Mouse (Mus musculus): ENCODE measurements around the gene Olfr469. TPM values are rescaled to one million over a fixed set of nuclear protein-coding genes. Genes with fewer than 3 reads are reported as not detected.

Gene Olfr469
- polyA plus RNA-seq, 1 experiment = not detected

GRCm38 (mm10) chr7:107770812-107771211 lies 54.5 kb downstream of the Olfr469 start:
- Histone ChIP-seq H3K36me3 (ENCODE audit: control insufficient read depth, insufficient read depth) (no peaks in the 10 kb centered on the region), H3K27me3 (ENCODE audit: control insufficient read depth, insufficient read depth, insufficient read length) (no peaks in the 10 kb centered on the region), H3K4me3 (ENCODE audit: insufficient read depth, poor library complexity, severe bottlenecking) (no peak overlapping the region), H3K79me2 (ENCODE audit: control insufficient read depth, insufficient read depth) (no peaks in the 10 kb centered on the region), H3K79me3 (ENCODE audit: low read depth) (no peaks in the 10 kb centered on the region), H3ac (ENCODE audit: control insufficient read depth, insufficient read length, low read depth) (no peak overlapping the region)
- TF ChIP-seq MAX (IDR thresholded peaks at IDR 0.05) = no peak
- TF ChIP-seq CEBPB (IDR thresholded peaks at IDR 0.05; ENCODE audit: low read depth) = no peak
- TF ChIP-seq MYOG (IDR thresholded peaks at IDR 0.05; ENCODE audit: control insufficient read depth, extremely low read depth, insufficient read length) = no peak
- no peak for TF ChIP-seq MYOD1 (IDR thresholded peaks at IDR 0.05; ENCODE audit: control insufficient read depth, insufficient read length, low read depth)
- no peak for TF ChIP-seq USF1 (IDR thresholded peaks at IDR 0.05; ENCODE audit: low read depth)
- TF ChIP-seq FOSL1 (IDR thresholded peaks at IDR 0.05; ENCODE audit: insufficient read depth, low read length, poor library complexity, severe bottlenecking) = no peak
- no peak for TF ChIP-seq CTCF (IDR thresholded peaks at IDR 0.05; ENCODE audit: control insufficient read depth, insufficient read depth, insufficient read length)

Other genes with a start within 250 kb of the Olfr469 start
- 0.01 TPM for gene Ppfibp2, start 230.3 kb downstream of the Olfr469 start, polyA plus RNA-seq (2012; fragmentation: generic; extraction: Trizol)
- gene 5330417H12Rik, start 200.4 kb downstream of the Olfr469 start, polyA plus RNA-seq (2012; fragmentation: generic; extraction: Trizol) = not detected
- gene Cyb5r2, start 67.5 kb downstream of the Olfr469 start, polyA plus RNA-seq (2012; fragmentation: generic; extraction: Trizol) = not detected
- gene Ovch2, start 24.3 kb downstream of the Olfr469 start, polyA plus RNA-seq (2012; fragmentation: generic; extraction: Trizol) = not detected
- gene Olfr467, start 13.3 kb downstream of the Olfr469 start, polyA plus RNA-seq (2012; fragmentation: generic; extraction: Trizol) = not detected
- gene Olfr470, start 21.9 kb upstream of the Olfr469 start, polyA plus RNA-seq (2012; fragmentation: generic; extraction: Trizol) = not detected
- gene Olfr472, start 72.4 kb upstream of the Olfr469 start, polyA plus RNA-seq (2012; fragmentation: generic; extraction: Trizol) = not detected
- not detected for gene Olfr473, start 104.9 kb upstream of the Olfr469 start, polyA plus RNA-seq (2012; fragmentation: generic; extraction: Trizol)
- gene Olfr474, start 129.1 kb upstream of the Olfr469 start, polyA plus RNA-seq (2012; fragmentation: generic; extraction: Trizol) = not detected
- not detected for gene Olfr476, start 139.3 kb upstream of the Olfr469 start, polyA plus RNA-seq (2012; fragmentation: generic; extraction: Trizol)
- not detected for gene Olfr477, start 161.2 kb upstream of the Olfr469 start, polyA plus RNA-seq (2012; fragmentation: generic; extraction: Trizol)
- not detected for gene Olfr478, start 208.4 kb upstream of the Olfr469 start, polyA plus RNA-seq (2012; fragmentation: generic; extraction: Trizol)
- gene Olfr479, start 225.2 kb upstream of the Olfr469 start, polyA plus RNA-seq (2012; fragmentation: generic; extraction: Trizol) = not detected
- gene Olfr480, start 241.8 kb upstream of the Olfr469 start, polyA plus RNA-seq (2012; fragmentation: generic; extraction: Trizol) = not detected

Measured in C2C12 (cell line).